Mouse (Mus musculus) hindbrain, embryonic 10.5 days (tissue): Measurements from ENCODE around the gene Hhat. TPM values are rescaled to one million over a fixed set of nuclear protein-coding genes. Genes with fewer than 3 reads are reported as not detected.
A peak's percentile ranks its signal among the peaks of the same experiment; 100 is the strongest.

Source experiments
- DNase-seq: peaks from one replicate; pipeline ENCODE4 v3.0.0-alpha.2; 2017; ENCODE audit warnings: low spot score
- H3K27ac ChIP-seq: fragments of 300-500 bp; sonication (generic); 2 replicates; pipeline ENCODE4 v1.5.1; 2016; ENCODE audit warnings: mild to moderate bottlenecking, moderate library complexity
- H3K27me3 ChIP-seq: fragments of 300-500 bp; sonication (generic); 2 replicates; pipeline ENCODE4 v1.6.1; 2016; ENCODE audit warnings: mild to moderate bottlenecking; ENCODE audit not compliant: poor library complexity, insufficient read depth, severe bottlenecking
- H3K36me3 ChIP-seq: fragments of 300-500 bp; sonication (generic); 2 replicates; pipeline ENCODE4 v1.6.1; 2016; ENCODE audit warnings: mild to moderate bottlenecking, moderate library complexity
- H3K4me1 ChIP-seq: fragments of 300-500 bp; sonication (generic); replicated peaks from 2 replicates; pipeline ENCODE4 v1.6.1; 2016; ENCODE audit warnings: mild to moderate bottlenecking
- H3K4me3 ChIP-seq: fragments of 300-500 bp; sonication (generic); 2 replicates; pipeline ENCODE4 v1.5.1; 2016; ENCODE audit warnings: mild to moderate bottlenecking, moderate library complexity
- H3K9me3 ChIP-seq: fragments of 300-500 bp; sonication (generic); 2 replicates; pipeline ENCODE4 v1.6.1; 2016; ENCODE audit warnings: mild to moderate bottlenecking, moderate library complexity
- WGBS: fragments of 180-500 bp; shearing (Covaris S2); methylation state at CpG from one replicate; pipeline ENCODE4 v1.1.7; 2016; 5-methylcytosine and 5-hydroxymethylcytosine counted together
- polyA plus RNA-seq: library from polyadenylated mRNA; unstranded; fragments of >200 nt; fragmentation: Nextera tagmentation; extraction: Ambion mirVana; gene quantifications from 2 replicates; pipeline ENCODE4 v1.2.1, GENCODE M21; 2016

Gene Hhat
- polyA plus RNA-seq, 1 experiment from 2014 or later: 8.9 TPM

GRCm38 (mm10) chr1:192650586-192650985 lies 120.4 kb downstream of the Hhat start:
- Histone ChIP-seq H3K9me3 (no peaks in the 10 kb centered on the region), H3K4me3 (no peak overlapping the region), H3K4me1 (peaks cover 23% of the 10 kb centered on the region), H3K36me3 (no peaks in the 10 kb centered on the region), H3K27me3 (no peaks in the 10 kb centered on the region), H3K27ac (no peak overlapping the region)
- WGBS: 86% methylated on average over 7 of the region's 7 CpGs
- no peak for DNase-seq

GRCm38 (mm10) chr1:192650023-192650422 lies 121.0 kb downstream of the Hhat start:
- H3K27me3 ChIP-seq: no peaks in the 10 kb centered on the region
- H3K9me3 ChIP-seq: no peaks in the 10 kb centered on the region
- H3K4me3 ChIP-seq: no peak overlapping the region
- no peak overlapping the region; the same call in 1 of the 2 replicates for H3K27ac ChIP-seq
- 87% methylated on average over 4 of the region's 4 CpGs for WGBS
- H3K36me3 ChIP-seq: no peaks in the 10 kb centered on the region
- H3K4me1 ChIP-seq: peaks cover 23% of the 10 kb centered on the region
- no peak for DNase-seq

GRCm38 (mm10) chr1:192649233-192649632 lies 121.8 kb downstream of the Hhat start:
- Histone ChIP-seq H3K27me3 (no peaks in the 10 kb centered on the region), H3K4me1 (peaks cover 23% of the 10 kb centered on the region), H3K36me3 (no peaks in the 10 kb centered on the region), H3K27ac (no peak overlapping the region), H3K4me3 (no peak overlapping the region), H3K9me3 (no peaks in the 10 kb centered on the region)
- 80% methylated on average over 3 of the region's 3 CpGs for WGBS
- no peak for DNase-seq

- DNase-seq: peak; percentile 15
- WGBS: 54% methylated on average over 2 of the region's 2 CpGs
- Histone ChIP-seq H3K4me3 (no peak overlapping the region), H3K27ac (0 out of 2 replicates have a peak overlapping the region, but pooled peaks have one; percentile 23), H3K9me3 (no peaks in the 10 kb centered on the region), H3K27me3 (no peaks in the 10 kb centered on the region), H3K36me3 (no peaks in the 10 kb centered on the region), H3K4me1 (peaks cover 23% of the 10 kb centered on the region)
These were observed 123.7 kb downstream of the Hhat start for GRCm38 (mm10) chr1:192647361-192647760.

- no peaks in the 10 kb centered on the region for H3K36me3 ChIP-seq
- peaks cover 2% of the 10 kb centered on the region; the same call in 1 of the 2 replicates for H3K4me1 ChIP-seq
- DNase-seq: no peak
- no peak overlapping the region for H3K4me3 ChIP-seq
- H3K27me3 ChIP-seq: no peaks in the 10 kb centered on the region
- no peak overlapping the region for H3K27ac ChIP-seq
- no peaks in the 10 kb centered on the region for H3K9me3 ChIP-seq
- 76% methylated on average over 2 of the region's 2 CpGs for WGBS
These were observed 128.9 kb downstream of the Hhat start for GRCm38 (mm10) chr1:192642126-192642525.

DNA sequence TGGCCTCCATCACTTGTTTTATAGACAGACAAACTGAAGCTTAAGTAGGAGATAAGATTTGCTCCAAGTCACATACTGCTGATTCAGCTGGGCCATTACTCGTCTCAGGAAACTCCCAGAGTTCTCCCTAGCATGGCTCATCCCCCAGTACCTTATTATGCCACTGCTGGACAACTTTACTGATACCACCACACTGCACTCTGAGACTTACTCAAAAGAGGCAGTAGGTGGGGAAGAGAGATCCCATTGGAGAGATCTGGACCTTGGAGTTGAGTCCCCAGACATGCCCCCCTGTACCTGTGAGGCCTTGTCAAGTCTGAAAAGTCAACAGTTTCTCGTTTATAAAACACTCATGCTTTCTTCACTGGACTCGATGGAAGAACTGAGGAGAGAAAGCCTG lies 131.8 kb downstream of the Hhat start:
- no peaks in the 10 kb centered on the region for H3K36me3 ChIP-seq
- no peak overlapping the region for H3K4me3 ChIP-seq
- no peak for DNase-seq
- peaks cover 4% of the 10 kb centered on the region; the same call in 1 of the 2 replicates for H3K9me3 ChIP-seq
- no peaks in the 10 kb centered on the region for H3K27me3 ChIP-seq
- no peak overlapping the region for H3K27ac ChIP-seq
- H3K4me1 ChIP-seq: peaks cover 2% of the 10 kb centered on the region; the same call in 1 of the 2 replicates
- WGBS: 71% methylated on average over 3 of the region's 3 CpGs

- no peaks in the 10 kb centered on the region for H3K36me3 ChIP-seq
- no peak overlapping the region for H3K27ac ChIP-seq
- no peaks in the 10 kb centered on the region for H3K4me1 ChIP-seq
- peaks cover 3% of the 10 kb centered on the region; the same call in 1 of the 2 replicates for H3K9me3 ChIP-seq
- no peak for DNase-seq
- 67% methylated on average over 2 of the region's 2 CpGs for WGBS
- no peak overlapping the region for H3K4me3 ChIP-seq
- H3K27me3 ChIP-seq: no peaks in the 10 kb centered on the region
These were observed 149.2 kb downstream of the Hhat start for GRCm38 (mm10) chr1:192621843-192622242.

GRCm38 (mm10) chr1:192613271-192613670 lies 157.8 kb downstream of the Hhat start:
- WGBS: 76% methylated on average over 6 of the region's 6 CpGs

DNA sequence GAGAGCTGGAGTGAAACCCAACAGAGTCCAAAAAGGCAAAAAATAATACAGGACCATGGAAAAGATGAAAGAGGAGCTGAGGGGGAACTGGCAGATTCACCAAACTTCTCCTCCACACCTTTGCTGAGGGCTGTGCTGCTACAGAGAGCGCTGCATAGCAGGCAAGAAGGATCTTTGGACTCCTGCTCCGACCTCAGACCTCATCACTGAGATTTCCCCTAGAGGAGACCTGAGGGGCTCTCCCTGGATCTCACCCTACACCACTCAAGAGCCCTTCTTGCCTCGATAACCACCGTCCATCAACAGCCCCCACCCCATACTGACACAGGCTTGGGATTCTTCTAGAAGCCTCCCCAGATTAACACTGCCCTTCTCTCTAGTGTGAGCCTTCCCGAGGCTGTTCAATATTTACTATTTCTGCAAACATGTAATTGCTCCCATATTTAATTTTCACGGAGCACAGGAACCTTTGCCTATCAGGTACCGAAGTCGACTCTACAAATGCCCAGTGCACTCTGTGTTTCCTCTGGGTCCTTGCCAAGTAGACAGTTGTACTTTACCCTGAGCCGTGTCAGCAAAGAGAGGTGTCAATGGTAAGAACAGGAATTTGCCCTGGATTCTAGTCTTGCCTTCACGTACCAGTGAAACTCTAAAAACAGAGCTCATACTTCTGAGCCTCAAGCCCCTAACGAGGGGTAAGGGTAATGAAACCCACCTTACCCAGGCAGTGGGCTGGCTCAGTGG lies 158.9 kb downstream of the Hhat start:
- 89% methylated on average over 11 of the region's 11 CpGs for WGBS
- DNase-seq: no peak
- H3K27me3 ChIP-seq: no peaks in the 10 kb centered on the region

More at GRCm38 (mm10) chr1:192613271-192613670, 157.8 kb downstream of the Hhat start:
- DNase-seq: no peak
- H3K4me1 ChIP-seq: peaks cover 26% of the 10 kb centered on the region
- H3K4me3 ChIP-seq: no peak overlapping the region
- H3K9me3 ChIP-seq: no peaks in the 10 kb centered on the region
- no peaks in the 10 kb centered on the region for H3K36me3 ChIP-seq
- no peak overlapping the region for H3K27ac ChIP-seq
- no peaks in the 10 kb centered on the region for H3K27me3 ChIP-seq

GRCm38 (mm10) chr1:192606876-192607275 lies 164.1 kb downstream of the Hhat start:
- peaks cover 15% of the 10 kb centered on the region for H3K4me1 ChIP-seq
- H3K4me3 ChIP-seq: no peak overlapping the region
- no peaks in the 10 kb centered on the region for H3K27me3 ChIP-seq
- no peaks in the 10 kb centered on the region for H3K9me3 ChIP-seq
- no peak overlapping the region for H3K27ac ChIP-seq
- no peak for DNase-seq
- no peaks in the 10 kb centered on the region for H3K36me3 ChIP-seq
- WGBS: 89% methylated on average over 8 of the region's 8 CpGs

More for the DNA sequence above, 158.9 kb downstream of the Hhat start:
- H3K36me3 ChIP-seq: no peaks in the 10 kb centered on the region
- H3K4me3 ChIP-seq: no peak overlapping the region
- H3K9me3 ChIP-seq: no peaks in the 10 kb centered on the region
- H3K27ac ChIP-seq: no peak overlapping the region
- H3K4me1 ChIP-seq: peaks cover 26% of the 10 kb centered on the region

DNA sequence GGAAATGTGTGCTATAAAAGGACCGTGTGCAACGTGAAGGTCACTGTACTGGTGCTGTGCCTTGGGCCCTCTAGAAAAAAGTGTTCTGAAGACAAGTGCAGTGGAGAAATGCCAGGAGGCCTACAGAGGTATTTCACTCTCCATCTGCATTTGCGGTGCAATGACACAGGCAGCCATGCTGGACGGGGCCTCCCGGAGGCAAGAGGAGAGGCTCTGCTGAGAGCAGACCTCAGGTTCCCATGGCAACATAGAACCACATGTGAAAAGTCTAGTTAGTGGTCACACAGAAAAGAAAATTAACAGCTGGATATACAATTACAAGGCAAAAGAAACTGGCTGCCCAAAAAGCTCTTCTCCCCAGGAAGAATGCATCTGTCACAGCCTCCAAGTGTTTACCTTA lies 166.6 kb downstream of the Hhat start:
- Histone ChIP-seq H3K4me1 (peaks cover 15% of the 10 kb centered on the region), H3K36me3 (no peaks in the 10 kb centered on the region), H3K4me3 (no peak overlapping the region), H3K27me3 (no peaks in the 10 kb centered on the region), H3K27ac (no peak overlapping the region), H3K9me3 (no peaks in the 10 kb centered on the region)
- 61% methylated on average over 5 of the region's 5 CpGs for WGBS
- DNase-seq: peak; percentile 16

GRCm38 (mm10) chr1:192603556-192603955 lies 167.5 kb downstream of the Hhat start:
- H3K4me1 ChIP-seq: peaks cover 15% of the 10 kb centered on the region
- DNase-seq: peak; percentile 14
- H3K27ac ChIP-seq: no peak overlapping the region
- WGBS: 45% methylated on average over 7 of the region's 7 CpGs
- H3K4me3 ChIP-seq: no peak overlapping the region
- H3K36me3 ChIP-seq: no peaks in the 10 kb centered on the region
- H3K9me3 ChIP-seq: no peaks in the 10 kb centered on the region
- H3K27me3 ChIP-seq: no peaks in the 10 kb centered on the region

DNA sequence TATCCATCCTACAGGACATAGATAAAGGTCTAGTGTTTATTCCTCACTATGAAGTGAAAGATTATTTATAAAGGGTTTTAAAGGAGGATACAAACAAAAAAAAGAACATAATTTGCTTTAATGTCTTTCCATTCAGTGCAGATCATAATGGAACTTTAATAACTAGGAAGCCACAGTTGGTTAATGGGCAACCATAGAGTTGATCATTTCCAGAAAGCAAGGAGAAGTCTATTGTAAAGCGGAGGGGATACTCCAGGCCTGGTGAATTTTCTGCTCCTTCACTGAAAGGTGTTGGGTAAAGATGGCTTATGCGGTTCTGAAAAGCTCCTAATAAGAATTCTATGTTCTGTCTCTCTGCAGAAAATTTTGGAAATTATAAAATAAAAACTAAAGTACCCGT lies 169.8 kb downstream of the Hhat start:
- no peaks in the 10 kb centered on the region for H3K9me3 ChIP-seq
- 94% methylated on average over 3 of the region's 3 CpGs for WGBS
- no peaks in the 10 kb centered on the region for H3K36me3 ChIP-seq
- no peak overlapping the region for H3K27ac ChIP-seq
- no peaks in the 10 kb centered on the region for H3K27me3 ChIP-seq
- DNase-seq: no peak
- peaks cover 15% of the 10 kb centered on the region for H3K4me1 ChIP-seq
- H3K4me3 ChIP-seq: no peak overlapping the region
